Mouse (Mus musculus): Measurements from ENCODE around the gene Gm7849. TPM values are rescaled to one million over a fixed set of nuclear protein-coding genes. Genes with fewer than 3 reads are reported as not detected.
"Not testable (repeated sequence)": the region's sequence is repeated elsewhere in the genome, so short reads cannot be mapped to it uniquely, and the experiment has no call there.

Gene Gm7849
- not detected in 2 replicates for polyA plus RNA-seq (2014; fragmentation: Nextera tagmentation; extraction: Ambion mirVana)

DNA sequence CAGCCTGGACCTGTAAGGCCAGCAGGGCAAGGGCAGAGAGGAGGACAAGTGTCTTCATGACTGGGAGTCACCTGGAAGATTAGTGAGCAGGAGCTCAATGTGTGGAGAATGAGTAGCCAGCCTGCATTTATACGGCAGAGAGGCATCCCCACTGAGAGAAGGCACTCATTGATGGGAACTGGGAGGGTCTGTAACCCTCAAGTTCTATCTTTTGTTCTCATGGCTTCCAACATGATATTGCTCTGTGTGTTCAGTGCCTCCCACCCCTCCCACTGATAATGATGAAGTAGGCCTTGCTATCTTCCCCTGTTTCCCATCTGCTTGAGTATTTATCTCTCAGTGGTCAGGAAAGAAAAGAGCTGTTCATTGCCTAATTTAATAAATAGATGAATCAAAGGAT, at the start of gene Gm7849:
TSS of gene Gm7849 (minus strand) at position 101 of the 400 bp plus-strand sequence.
- not testable (repeated sequence) for H3K27me3 ChIP-seq (ENCODE audit: control insufficient read depth, insufficient read depth, low read length); H3K36me3 ChIP-seq (ENCODE audit: control insufficient read depth, insufficient read depth, low read length); H3K4me3 ChIP-seq (ENCODE audit: low read depth, low read length); H3K9ac ChIP-seq (ENCODE audit: low read depth, low read length); H3K4me1 ChIP-seq (ENCODE audit: control insufficient read depth, insufficient read depth, low read length); H3K4me2 ChIP-seq; H3K27ac ChIP-seq (ENCODE audit: low read depth, low read length); ATAC-seq (replicated peaks; ENCODE audit: insufficient number of reproducible peaks, low FRiP score, low TSS enrichment); H3K9me3 ChIP-seq (replicated peaks; ENCODE audit: control insufficient read depth, low read length)
- WGBS (ENCODE audit: insufficient replicate concordance), result no CpG with 5 or more reads among the region's 1 CpGs

DNA sequence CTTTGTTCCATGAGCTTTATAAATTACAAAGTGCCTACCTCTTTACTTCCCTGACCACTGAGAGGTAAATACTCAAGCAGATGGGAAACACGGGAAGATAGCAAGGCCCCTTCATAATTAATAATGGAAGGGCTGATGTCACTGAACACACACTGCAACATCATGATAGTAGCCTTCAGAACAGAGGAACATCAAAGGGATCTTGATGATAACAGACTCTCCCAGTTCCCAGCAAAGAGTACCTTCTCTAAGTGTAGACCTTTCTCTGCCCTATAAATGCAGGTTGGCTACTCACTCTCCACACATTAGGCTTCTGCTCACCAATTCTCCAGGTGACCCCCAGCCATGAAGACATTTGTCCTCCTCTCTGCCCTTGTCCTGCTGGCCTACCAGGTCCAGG, 29.2 kb downstream of the Gm7849 start, which contains the start of gene Defa36:
TSS of gene Defa36 (plus strand) at position 301 of the 400 bp plus-strand sequence.
- H3K27me3 ChIP-seq (ENCODE audit: control insufficient read depth, insufficient read depth, low read length), result not testable (repeated sequence)

More for the DNA sequence above, 29.2 kb downstream of the Gm7849 start, which contains the start of gene Defa36:
- WGBS (ENCODE audit: insufficient replicate concordance), result no CpG with 5 or more reads among the region's 1 CpGs
- not testable (repeated sequence) for H3K4me1 ChIP-seq (ENCODE audit: control insufficient read depth, insufficient read depth, low read length); H3K4me3 ChIP-seq (ENCODE audit: low read depth, low read length); H3K36me3 ChIP-seq (ENCODE audit: control insufficient read depth, insufficient read depth, low read length); ATAC-seq (replicated peaks; ENCODE audit: insufficient number of reproducible peaks, low FRiP score, low TSS enrichment); H3K9me3 ChIP-seq (replicated peaks; ENCODE audit: control insufficient read depth, low read length); H3K4me2 ChIP-seq; H3K27ac ChIP-seq (ENCODE audit: low read depth, low read length); H3K9ac ChIP-seq (ENCODE audit: low read depth, low read length)

Other genes starting within 250 kb of the Gm7849 start
- gene Gm15292, start 206.8 kb downstream of the Gm7849 start, polyA plus RNA-seq (2014; fragmentation: Nextera tagmentation; extraction: Ambion mirVana), result not detected in 2 replicates
- gene Defa27, start 141.0 kb downstream of the Gm7849 start, polyA plus RNA-seq (2014; fragmentation: Nextera tagmentation; extraction: Ambion mirVana), result not detected in 2 replicates
- not detected in 2 replicates for gene Defa29, start 129.5 kb downstream of the Gm7849 start, polyA plus RNA-seq (2014; fragmentation: Nextera tagmentation; extraction: Ambion mirVana)
- gene Defa2, start 78.0 kb downstream of the Gm7849 start, polyA plus RNA-seq (2014; fragmentation: Nextera tagmentation; extraction: Ambion mirVana), result not detected in 2 replicates
- not detected in 2 replicates for gene Defa33, start 64.7 kb downstream of the Gm7849 start, polyA plus RNA-seq (2014; fragmentation: Nextera tagmentation; extraction: Ambion mirVana)
- not detected in 2 replicates for gene Defa36, start 29.1 kb downstream of the Gm7849 start, polyA plus RNA-seq (2014; fragmentation: Nextera tagmentation; extraction: Ambion mirVana)
- gene Defa20, start 52.7 kb upstream of the Gm7849 start, polyA plus RNA-seq (2014; fragmentation: Nextera tagmentation; extraction: Ambion mirVana), result not detected in 2 replicates
- gene Defa32, start 72.5 kb upstream of the Gm7849 start, polyA plus RNA-seq (2014; fragmentation: Nextera tagmentation; extraction: Ambion mirVana), result not detected in 2 replicates
- gene Defa37, start 108.8 kb upstream of the Gm7849 start, polyA plus RNA-seq (2014; fragmentation: Nextera tagmentation; extraction: Ambion mirVana), result not detected in 2 replicates
- not detected in 2 replicates for gene Defa28, start 126.4 kb upstream of the Gm7849 start, polyA plus RNA-seq (2014; fragmentation: Nextera tagmentation; extraction: Ambion mirVana)
- gene Gm7861, start 137.9 kb upstream of the Gm7849 start, polyA plus RNA-seq (2014; fragmentation: Nextera tagmentation; extraction: Ambion mirVana), result not detected in 2 replicates
- not detected in 2 replicates for gene Defa26, start 161.6 kb upstream of the Gm7849 start, polyA plus RNA-seq (2014; fragmentation: Nextera tagmentation; extraction: Ambion mirVana)
- gene Defa17, start 199.2 kb upstream of the Gm7849 start, polyA plus RNA-seq (2014; fragmentation: Nextera tagmentation; extraction: Ambion mirVana), result not detected in 2 replicates
- gene Defa34, start 209.2 kb upstream of the Gm7849 start, polyA plus RNA-seq (2014; fragmentation: Nextera tagmentation; extraction: Ambion mirVana), result not detected in 2 replicates
- gene AY761184, start 247.1 kb upstream of the Gm7849 start, polyA plus RNA-seq (2014; fragmentation: Nextera tagmentation; extraction: Ambion mirVana), result not detected in 2 replicates

Measured in heart, embryonic 11.5 days (tissue).